Mouse (Mus musculus) ES-E14 (cell line): ENCODE measurements around the gene Smarcd1. TPM values are rescaled to one million over a fixed set of nuclear protein-coding genes. Genes with fewer than 3 reads are reported as not detected.

Source experiments
- DNase-seq: peaks from one replicate; pipeline ENCODE4 v3.0.0-alpha.2; 2013; ENCODE audit warnings: low read depth, low spot score
- H3K27ac ChIP-seq: 2 replicates; pipeline ENCODE4 v1.5.1; 2012; ENCODE audit warnings: low read depth, mild to moderate bottlenecking, low read length, moderate library complexity, mixed read lengths; ENCODE audit not compliant: poor library complexity, insufficient read depth, severe bottlenecking
- H3K36me3 ChIP-seq: 2 replicates; pipeline ENCODE4 v1.6.1; 2012; ENCODE audit warnings: mild to moderate bottlenecking, low read length, moderate library complexity, mixed read lengths; ENCODE audit not compliant: control insufficient read depth, poor library complexity, insufficient read depth, severe bottlenecking
- H3K4me1 ChIP-seq, 2 experiments: fragments of 150-350 bp in 1 of 2; sonication (generic) in 1 of 2; 2 replicates each; pipeline ENCODE4 v1.6.1; 2012; ENCODE audit warnings: low read length in 2 of 2, mild to moderate bottlenecking in 1 of 2, mixed read lengths in 1 of 2; ENCODE audit not compliant: control insufficient read depth in 2 of 2, insufficient read depth in 2 of 2, poor library complexity in 1 of 2
- H3K4me3 ChIP-seq, 2 experiments: fragments of 150-350 bp in 1 of 2; sonication (generic) in 1 of 2; 2 replicates each; pipeline ENCODE4 v1.5.1; 2012; ENCODE audit warnings: low read length in 2 of 2, low read depth in 1 of 2, mild to moderate bottlenecking in 1 of 2, mixed read lengths in 1 of 2; ENCODE audit not compliant: insufficient read depth in 1 of 2, poor library complexity in 1 of 2, severe bottlenecking in 1 of 2
- H3K9ac ChIP-seq: 2 replicates; pipeline ENCODE4 v1.6.1; 2012; ENCODE audit warnings: low read depth, mild to moderate bottlenecking, low read length, mixed read lengths; ENCODE audit not compliant: poor library complexity, insufficient read depth, severe bottlenecking
- H3K9me3 ChIP-seq: fragments of 150-350 bp; sonication (generic); 2 replicates; pipeline ENCODE4 v1.6.1; 2012; ENCODE audit warnings: low read depth, mild to moderate bottlenecking, low read length; ENCODE audit not compliant: control insufficient read depth, insufficient read depth
- CHD2 ChIP-seq: IDR thresholded peaks from 2 replicates; pipeline ENCODE4 v1.6.1; 2014; ENCODE audit warnings: mild to moderate bottlenecking, low read depth, low read length, inconsistent platforms
- HCFC1 ChIP-seq: IDR thresholded peaks from 2 replicates; pipeline ENCODE4 v1.6.1; 2012; ENCODE audit warnings: low read length, inconsistent platforms, borderline replicate concordance; ENCODE audit not compliant: insufficient read depth
- MAFK ChIP-seq: IDR thresholded peaks from 2 replicates; pipeline ENCODE4 v1.6.1; 2014; ENCODE audit warnings: mild to moderate bottlenecking, low read depth, low read length, inconsistent platforms; ENCODE audit not compliant: insufficient read depth
- ZC3H11A ChIP-seq: IDR thresholded peaks from 2 replicates; pipeline ENCODE4 v1.6.1; 2012; ENCODE audit warnings: low read depth, mild to moderate bottlenecking, inconsistent platforms, low read length, borderline replicate concordance
- ZNF384 ChIP-seq: IDR thresholded peaks from 2 replicates; pipeline ENCODE4 v1.6.1; 2012; ENCODE audit warnings: low read depth, low read length, inconsistent platforms
- in situ Hi-C, 2 experiments: fragments of 600-800 bp; cut with MboI; formaldehyde crosslinking; loops; one replicate each; pipeline ENCODE4 v1.15.1; 2025; ENCODE audit warnings: low sequenced_read_pairs in 2 of 2, inconsistent platforms in 1 of 2; ENCODE audit not compliant: unreplicated experiment in 2 of 2
- total RNA-seq: library from RNA; depleted of rRNA; stranded (reverse); fragments of 300-350 nt; gene quantifications from 2 replicates; pipeline ENCODE4 v1.2.3, GENCODE M21; 2012

Smarcd1 gene
- total RNA-seq, 1 experiment = 76.3 TPM

- peak overlapping the region; percentile 39 to 55; a peak in 3 of 4 replicates for H3K4me3 ChIP-seq
- H3K9ac ChIP-seq = peak overlapping the region; percentile 13
- DNase-seq = no peak
- peaks cover 2 to 17% of the 10 kb centered on the region in 2 experiments; a peak in 2 of 4 replicates for H3K4me1 ChIP-seq
- H3K36me3 ChIP-seq = no peaks in the 10 kb centered on the region
- no peak overlapping the region for H3K27ac ChIP-seq
- no peaks in the 10 kb centered on the region for H3K9me3 ChIP-seq
- in situ Hi-C loops = no loop called here
- TF ChIP-seq HCFC1 = no peak
- no peak for TF ChIP-seq ZNF384
- TF ChIP-seq ZC3H11A = no peak
- no peak for TF ChIP-seq CHD2
- TF ChIP-seq MAFK = no peak
Measured at GRCm38 (mm10) chr15:99664600-99665451, 37.1 kb upstream of the Smarcd1 start.

- H3K27ac ChIP-seq = no peak overlapping the region
- H3K9me3 ChIP-seq = no peaks in the 10 kb centered on the region
- H3K9ac ChIP-seq = no peak overlapping the region
- no peak for DNase-seq
- H3K36me3 ChIP-seq = no peaks in the 10 kb centered on the region
- H3K4me3 ChIP-seq = no peak overlapping the region
- in situ Hi-C loops = no loop called here
- H3K4me1 ChIP-seq = peaks cover 2 to 23% of the 10 kb centered on the region in 2 experiments; a peak in 2 of 4 replicates
- no peak for TF ChIP-seq ZNF384
- no peak for TF ChIP-seq CHD2
- TF ChIP-seq HCFC1 = no peak
- TF ChIP-seq MAFK = no peak
- no peak for TF ChIP-seq ZC3H11A
Measured at GRCm38 (mm10) chr15:99667544-99667943, 34.4 kb upstream of the Smarcd1 start.

GRCm38 (mm10) chr15:99668881-99669280 is 33.0 kb upstream of the Smarcd1 start:
- DNase-seq = no peak
- Histone ChIP-seq H3K4me1 (peaks cover 2 to 22% of the 10 kb centered on the region in 2 experiments; a peak in 2 of 4 replicates), H3K27ac (no peak overlapping the region), H3K9ac (no peak overlapping the region; the same call in 1 of the 2 replicates), H3K4me3 (no peak overlapping the region), H3K9me3 (no peaks in the 10 kb centered on the region), H3K36me3 (no peaks in the 10 kb centered on the region)
- in situ Hi-C loops = no loop called here
- TF ChIP-seq MAFK (no peak), ZC3H11A (peak; percentile 54; the same call in 1 of the 2 replicates), CHD2 (no peak)

GRCm38 (mm10) chr15:99669392-99669791 is 32.5 kb upstream of the Smarcd1 start:
- in situ Hi-C loops = no loop called here
- H3K27ac ChIP-seq = no peak overlapping the region
- no peak overlapping the region for H3K9ac ChIP-seq
- DNase-seq = no peak
- H3K4me3 ChIP-seq = no peak overlapping the region
- no peaks in the 10 kb centered on the region for H3K9me3 ChIP-seq
- TF ChIP-seq ZC3H11A (no peak), MAFK (no peak), ZNF384 (no peak), CHD2 (no peak), HCFC1 (no peak)
- peaks cover 2 to 18% of the 10 kb centered on the region in 2 experiments; a peak in 2 of 4 replicates for H3K4me1 ChIP-seq
- H3K36me3 ChIP-seq = no peaks in the 10 kb centered on the region
